Mouse (Mus musculus) erythroblast, embryonic 14.5 days (primary cell): ENCODE data around the gene Olfr709-ps1. TPM values are rescaled to one million over a fixed set of nuclear protein-coding genes. Genes with fewer than 3 reads are reported as not detected.
"Not testable (repeated sequence)": the region's sequence is repeated elsewhere in the genome, so short reads cannot be mapped to it uniquely, and the experiment has no call there.

Experiments
- H3K27me3 ChIP-seq: 2 replicates; pipeline ENCODE4 v1.6.1; 2012; ENCODE audit warnings: inconsistent platforms; ENCODE audit not compliant: control insufficient read depth
- H3K36me3 ChIP-seq: 2 replicates; pipeline ENCODE4 v1.6.1; 2012; ENCODE audit warnings: mild to moderate bottlenecking, inconsistent platforms; ENCODE audit not compliant: control insufficient read depth
- H3K4me1 ChIP-seq: 2 replicates; pipeline ENCODE4 v1.6.1; 2012; ENCODE audit warnings: inconsistent platforms; ENCODE audit not compliant: control insufficient read depth
- H3K4me3 ChIP-seq: replicated peaks from 2 replicates; pipeline ENCODE3; 2012; ENCODE audit warnings: moderate library complexity, mild to moderate bottlenecking, inconsistent platforms
- H3K9me3 ChIP-seq: 2 replicates; pipeline ENCODE4 v1.6.1; 2012; ENCODE audit warnings: low read length, inconsistent platforms, mixed read lengths; ENCODE audit not compliant: control insufficient read depth
- GATA1 ChIP-seq: IDR thresholded peaks from 2 replicates; pipeline ENCODE4 v1.6.1; 2012; ENCODE audit warnings: low read length, inconsistent platforms, mixed read lengths
- TAL1 ChIP-seq: IDR thresholded peaks from 3 replicates; pipeline ENCODE4 v1.6.1; 2012; ENCODE audit warnings: low read length, inconsistent platforms, mixed read lengths
- polyA plus RNA-seq: library from polyadenylated mRNA; stranded (reverse); fragments of >175 nt; gene quantifications from 2 replicates; pipeline ENCODE4 v1.2.3, GENCODE M21; 2012

Olfr709-ps1 gene
- polyA plus RNA-seq = not detected in 2 replicates

DNA sequence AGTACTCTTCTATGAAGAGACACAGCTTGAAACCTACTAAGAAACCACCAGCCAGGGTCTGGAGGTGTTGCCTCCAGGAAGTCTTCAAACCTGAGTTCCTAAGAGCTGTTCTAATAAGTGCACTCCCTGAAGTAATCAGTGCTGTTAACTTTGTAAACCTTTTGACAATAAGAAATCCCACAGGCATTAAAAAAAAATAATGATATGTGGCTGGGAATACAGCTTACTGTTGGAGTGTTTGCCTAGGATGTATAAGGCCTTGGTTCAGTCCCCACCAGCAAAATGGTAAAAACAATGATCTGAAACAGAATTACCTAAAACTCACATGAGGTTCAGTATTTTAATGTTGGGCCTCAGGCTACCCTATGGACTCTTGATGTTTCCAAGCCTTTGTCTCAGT lies at the start of gene Olfr709-ps1:
TSS of gene Olfr709-ps1 (minus strand) at position 101 of the 400 bp plus-strand sequence.
- no peak for TF ChIP-seq TAL1
- TF ChIP-seq GATA1 = no peak
- no peaks in the 10 kb centered on the region for H3K9me3 ChIP-seq
- H3K4me3 ChIP-seq = no peak within 1 kb of the TSS
- no peaks in the 10 kb centered on the region for H3K36me3 ChIP-seq
- H3K4me1 ChIP-seq = no peaks in the 10 kb centered on the region
- no peaks in the 10 kb centered on the region for H3K27me3 ChIP-seq

DNA sequence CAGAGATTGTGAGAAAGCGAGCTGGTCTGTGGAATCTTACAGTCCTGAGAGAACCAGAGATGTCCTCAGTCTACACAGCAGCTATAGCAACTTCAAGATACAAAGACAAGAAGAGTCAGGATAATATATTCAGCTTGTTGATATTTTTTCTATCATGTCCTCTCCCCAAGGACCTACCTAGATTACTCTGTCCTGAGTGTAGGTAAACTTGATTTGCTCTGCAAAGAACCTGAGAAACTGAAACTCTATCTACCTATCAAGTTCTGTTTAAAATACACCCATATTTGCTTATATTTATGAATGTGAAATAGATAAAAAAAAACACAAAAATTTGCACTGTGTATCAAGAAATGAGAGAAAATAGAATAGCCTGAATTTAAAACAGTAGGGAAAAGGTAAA lies 43.3 kb upstream of the Olfr709-ps1 start, which contains the start of gene Olfr711:
TSS of gene Olfr711 (minus strand) at position 101 of the 400 bp plus-strand sequence.
- H3K4me1 ChIP-seq = no peaks in the 10 kb centered on the region
- no peak for TF ChIP-seq TAL1
- no peak for TF ChIP-seq GATA1
- H3K27me3 ChIP-seq = no peaks in the 10 kb centered on the region
- H3K36me3 ChIP-seq = no peaks in the 10 kb centered on the region
- no peak within 1 kb of the TSS for H3K4me3 ChIP-seq
- H3K9me3 ChIP-seq = no peaks in the 10 kb centered on the region

DNA sequence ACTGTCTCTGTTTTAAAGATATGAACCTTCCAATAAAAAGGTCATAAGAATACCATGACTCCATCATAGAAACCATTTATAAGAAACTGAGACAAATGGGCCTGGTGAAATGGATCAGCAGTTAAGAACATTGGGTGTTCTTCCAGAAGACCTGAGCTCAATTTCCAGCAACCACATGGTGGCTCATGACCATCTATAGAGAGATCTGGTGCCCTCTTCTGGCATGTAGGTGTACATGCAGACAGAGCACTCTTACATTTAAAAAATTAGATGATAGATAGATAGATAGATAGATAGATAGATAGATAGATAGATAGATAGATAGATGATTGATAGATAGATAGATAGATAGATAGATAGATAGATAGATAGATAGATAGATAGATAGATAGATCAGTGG lies 35.5 kb upstream of the Olfr709-ps1 start:
- H3K36me3 ChIP-seq, H3K27me3 ChIP-seq, H3K9me3 ChIP-seq, H3K4me3 ChIP-seq, H3K4me1 ChIP-seq: not testable (repeated sequence)

DNA sequence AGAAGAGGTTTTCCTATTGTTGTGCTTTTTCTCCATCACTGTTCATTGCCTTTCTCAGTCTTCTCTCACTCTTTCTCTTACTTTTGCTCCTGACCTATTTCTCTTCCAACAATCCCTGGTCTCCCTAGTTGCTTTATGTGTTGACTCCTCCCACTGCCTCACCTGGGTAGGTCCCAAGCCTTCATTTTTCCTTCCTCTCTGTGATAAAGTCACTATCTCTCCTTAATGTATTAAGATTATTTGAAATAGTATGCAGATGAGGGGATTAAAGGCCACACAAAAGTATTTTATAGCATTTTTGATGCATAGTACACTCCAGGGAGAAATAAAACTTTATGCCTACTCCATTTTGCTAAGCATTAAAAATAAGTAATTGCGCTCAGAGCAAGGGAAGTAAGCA lies 31.8 kb upstream of the Olfr709-ps1 start, which contains the start of gene Olfr6:
TSS of gene Olfr6 (minus strand) at position 101 of the 400 bp plus-strand sequence.
- TF ChIP-seq GATA1 (no peak), TAL1 (no peak)
- Histone ChIP-seq H3K4me1 (no peaks in the 10 kb centered on the region), H3K36me3 (no peaks in the 10 kb centered on the region), H3K9me3 (no peaks in the 10 kb centered on the region), H3K4me3 (no peak within 1 kb of the TSS), H3K27me3 (no peaks in the 10 kb centered on the region)

DNA sequence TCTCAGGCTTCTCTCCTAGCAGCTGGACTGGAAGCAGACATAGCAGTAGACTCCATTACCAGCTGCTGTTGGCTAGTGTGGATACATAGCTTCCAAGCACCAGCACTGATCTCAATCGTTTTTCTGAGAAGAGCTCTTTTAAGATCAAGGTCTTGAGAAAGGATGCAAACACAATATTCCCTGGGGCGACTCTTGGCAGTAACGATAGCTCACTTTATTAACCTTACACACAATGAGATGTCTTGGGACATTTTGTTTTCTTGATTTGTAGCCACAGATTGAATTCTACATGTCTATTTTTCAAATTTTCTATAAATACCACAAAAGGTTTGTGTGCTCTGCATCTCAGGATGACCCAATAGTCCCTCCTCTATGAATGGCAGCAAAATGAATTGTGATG lies 16.2 kb upstream of the Olfr709-ps1 start, which contains the start of gene Olfr710:
TSS of gene Olfr710 (minus strand) at position 101 of the 400 bp plus-strand sequence.
- Histone ChIP-seq H3K36me3 (no peaks in the 10 kb centered on the region), H3K27me3 (no peaks in the 10 kb centered on the region), H3K4me3 (no peak within 1 kb of the TSS), H3K9me3 (no peaks in the 10 kb centered on the region), H3K4me1 (no peaks in the 10 kb centered on the region)
- no peak for TF ChIP-seq TAL1
- no peak for TF ChIP-seq GATA1

DNA sequence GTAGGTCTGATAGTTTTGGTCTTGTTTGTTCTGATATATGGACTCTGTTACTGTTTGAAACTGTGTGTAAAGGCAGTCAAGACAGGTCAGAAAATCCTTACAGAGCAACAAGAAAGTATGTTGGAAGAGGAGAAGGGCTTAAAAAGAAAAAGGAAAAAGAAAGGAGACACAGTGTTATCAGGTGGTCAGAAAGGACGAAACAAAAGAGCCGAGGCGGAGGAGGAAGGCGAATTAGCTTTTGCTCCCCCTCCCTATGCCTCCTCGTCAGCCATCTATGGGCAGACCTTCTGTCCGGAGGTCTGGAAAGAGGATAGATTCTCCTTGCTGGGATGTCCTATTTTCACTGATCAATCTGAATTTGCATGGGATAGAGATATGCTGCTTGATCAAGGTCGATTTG lies 11.1 kb downstream of the Olfr709-ps1 start:
- not testable (repeated sequence) for H3K36me3 ChIP-seq, H3K4me1 ChIP-seq, H3K4me3 ChIP-seq, H3K27me3 ChIP-seq, H3K9me3 ChIP-seq

DNA sequence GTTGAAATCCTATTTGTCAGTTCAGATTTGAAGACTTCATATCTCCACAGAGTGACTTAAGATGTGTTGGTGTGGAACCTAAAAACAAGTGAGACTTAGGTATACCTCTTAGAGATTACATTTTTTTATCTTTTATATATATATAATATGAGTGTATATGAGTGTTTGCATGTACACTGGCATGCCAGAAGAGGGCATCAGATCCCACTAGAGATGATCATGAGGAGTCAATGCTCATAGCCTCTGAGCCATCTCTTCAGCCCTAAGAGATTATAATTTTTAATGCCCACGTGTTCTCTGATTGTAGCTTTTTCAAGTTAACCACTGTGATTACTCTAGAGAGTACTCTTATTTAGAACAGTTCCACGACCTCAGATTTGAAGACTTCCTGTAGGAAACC lies 24.3 kb downstream of the Olfr709-ps1 start, which contains the start of gene Olfr1532-ps1:
TSS of gene Olfr1532-ps1 (plus strand) at position 326 of the 400 bp plus-strand sequence.
- Histone ChIP-seq H3K4me1 (no peaks in the 10 kb centered on the region), H3K36me3 (no peaks in the 10 kb centered on the region), H3K4me3 (no peak within 1 kb of the TSS), H3K27me3 (no peaks in the 10 kb centered on the region), H3K9me3 (no peaks in the 10 kb centered on the region)
- TF ChIP-seq GATA1 = no peak
- TF ChIP-seq TAL1 = no peak

DNA sequence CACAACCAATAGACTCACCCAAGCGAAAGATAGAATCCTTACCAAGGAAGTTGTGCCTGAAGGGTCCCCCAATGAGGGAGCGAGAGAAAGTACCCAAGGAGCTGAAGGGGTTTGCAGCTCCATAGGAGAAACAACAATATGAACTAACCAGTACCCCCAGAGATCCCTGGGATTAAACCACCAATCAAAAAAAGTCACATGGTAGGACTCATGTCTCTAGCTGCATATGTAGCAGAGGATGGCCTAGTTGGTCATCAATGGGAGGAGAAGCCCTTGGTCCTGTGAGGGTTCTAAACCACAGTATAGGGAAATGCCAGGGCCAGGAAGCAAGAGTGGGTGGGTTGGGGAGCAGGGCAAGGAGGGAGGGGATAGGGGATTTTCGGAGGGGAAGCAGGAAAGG lies 30.9 kb downstream of the Olfr709-ps1 start, which contains the start of gene Olfr707:
TSS of gene Olfr707 (minus strand) at position 101 of the 400 bp plus-strand sequence.
- not testable (repeated sequence) for H3K4me1 ChIP-seq, H3K36me3 ChIP-seq, H3K9me3 ChIP-seq, H3K4me3 ChIP-seq, H3K27me3 ChIP-seq

DNA sequence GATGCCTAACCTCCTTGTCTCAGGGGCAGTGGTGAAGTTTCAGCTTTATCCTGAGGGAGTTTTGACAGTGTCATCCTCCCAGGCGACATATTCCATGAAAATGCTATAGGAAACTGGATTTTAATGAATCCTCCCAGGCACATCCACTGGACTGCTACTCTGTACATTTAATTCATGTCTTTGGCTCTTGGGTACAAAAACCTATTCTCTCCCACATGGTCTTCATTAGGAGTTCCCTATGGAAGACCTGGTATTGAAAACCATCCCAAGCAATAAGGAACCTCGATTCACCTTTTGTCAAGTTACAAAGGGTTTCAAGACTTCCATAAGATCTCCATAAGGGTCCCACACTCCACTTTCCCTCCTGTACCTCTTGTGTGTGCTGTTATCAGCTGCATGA lies 44.0 kb downstream of the Olfr709-ps1 start, which contains the start of gene Olfr706:
TSS of gene Olfr706 (minus strand) at position 101 of the 400 bp plus-strand sequence.
- H3K36me3 ChIP-seq = no peaks in the 10 kb centered on the region
- H3K4me1 ChIP-seq = no peaks in the 10 kb centered on the region
- no peaks in the 10 kb centered on the region; the same call in 1 of the 2 replicates for H3K9me3 ChIP-seq
- no peak within 1 kb of the TSS for H3K4me3 ChIP-seq
- TF ChIP-seq GATA1 (no peak), TAL1 (no peak)
- no peaks in the 10 kb centered on the region for H3K27me3 ChIP-seq

DNA sequence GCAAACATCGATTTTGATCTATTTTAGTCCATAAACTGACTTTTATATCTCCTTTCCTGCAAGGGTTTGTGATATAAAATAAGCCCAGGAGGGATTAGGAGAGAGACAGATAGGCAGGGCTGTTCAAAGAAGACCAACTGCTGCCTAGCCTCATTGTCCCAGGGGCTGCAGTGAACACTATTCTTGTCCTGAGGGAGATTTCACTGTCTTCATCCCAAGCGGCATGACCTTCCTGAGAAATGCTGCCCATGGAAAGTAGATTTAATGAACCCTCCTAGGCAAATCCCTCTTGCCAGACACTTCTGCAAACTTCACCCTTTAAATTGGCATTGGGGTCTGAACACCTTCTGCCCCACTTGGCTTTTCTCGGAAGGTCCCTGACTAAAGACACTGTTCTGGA lies 55.2 kb downstream of the Olfr709-ps1 start, which contains the start of gene Olfr705:
TSS of gene Olfr705 (minus strand) at position 101 of the 400 bp plus-strand sequence.
- Histone ChIP-seq H3K4me1 (no peaks in the 10 kb centered on the region), H3K27me3 (no peaks in the 10 kb centered on the region), H3K36me3 (no peaks in the 10 kb centered on the region), H3K4me3 (no peak within 1 kb of the TSS), H3K9me3 (no peaks in the 10 kb centered on the region)
- no peak for TF ChIP-seq TAL1
- no peak for TF ChIP-seq GATA1

Other genes starting within 250 kb of the Olfr709-ps1 start
- gene Olfr694, start 240.4 kb downstream of the Olfr709-ps1 start, polyA plus RNA-seq = not detected in 2 replicates
- not detected in 2 replicates for gene Olfr695, start 215.8 kb downstream of the Olfr709-ps1 start, polyA plus RNA-seq
- not detected in 2 replicates for gene Olfr697, start 189.8 kb downstream of the Olfr709-ps1 start, polyA plus RNA-seq
- not detected in 2 replicates for gene Olfr698, start 176.8 kb downstream of the Olfr709-ps1 start, polyA plus RNA-seq
- not detected in 2 replicates for gene Olfr699, start 139.0 kb downstream of the Olfr709-ps1 start, polyA plus RNA-seq
- gene Olfr700, start 123.4 kb downstream of the Olfr709-ps1 start, polyA plus RNA-seq = not detected in 2 replicates
- 0.01 TPM in 1 of 2 replicates, not detected in the other for gene Olfr701, start 118.1 kb downstream of the Olfr709-ps1 start, polyA plus RNA-seq
- not detected in 2 replicates for gene Olfr702, start 98.3 kb downstream of the Olfr709-ps1 start, polyA plus RNA-seq
- not detected in 2 replicates for gene Olfr703, start 88.9 kb downstream of the Olfr709-ps1 start, polyA plus RNA-seq
- not detected in 2 replicates for gene Olfr704, start 69.0 kb downstream of the Olfr709-ps1 start, polyA plus RNA-seq
- 0.01 TPM in 1 of 2 replicates, not detected in the other for gene Olfr705, start 55.3 kb downstream of the Olfr709-ps1 start, polyA plus RNA-seq
- gene Olfr706, start 44.1 kb downstream of the Olfr709-ps1 start, polyA plus RNA-seq = not detected in 2 replicates
- not detected in 2 replicates for gene Olfr707, start 31.0 kb downstream of the Olfr709-ps1 start, polyA plus RNA-seq
- 0.02 TPM in 1 of 2 replicates, not detected in the other for gene Olfr1532-ps1, start 24.2 kb downstream of the Olfr709-ps1 start, polyA plus RNA-seq
- gene Olfr710, start 16.1 kb upstream of the Olfr709-ps1 start, polyA plus RNA-seq = not detected in 2 replicates
- 0.01 TPM in 1 of 2 replicates, not detected in the other for gene Olfr6, start 31.7 kb upstream of the Olfr709-ps1 start, polyA plus RNA-seq
- gene Olfr711, start 43.2 kb upstream of the Olfr709-ps1 start, polyA plus RNA-seq = 0.02 TPM in 1 of 2 replicates, not detected in the other
- not detected in 2 replicates for gene Olfr2, start 73.9 kb upstream of the Olfr709-ps1 start, polyA plus RNA-seq
- gene Olfr713, start 99.0 kb upstream of the Olfr709-ps1 start, polyA plus RNA-seq = not detected in 2 replicates
- gene Olfr714, start 138.8 kb upstream of the Olfr709-ps1 start, polyA plus RNA-seq = not detected in 2 replicates
- not detected in 2 replicates for gene Olfr17, start 161.0 kb upstream of the Olfr709-ps1 start, polyA plus RNA-seq
- not detected in 2 replicates for gene Olfr715b, start 178.2 kb upstream of the Olfr709-ps1 start, polyA plus RNA-seq
- gene Olfr715, start 198.9 kb upstream of the Olfr709-ps1 start, polyA plus RNA-seq = not detected in 2 replicates
- not detected in 2 replicates for gene Olfr716, start 206.1 kb upstream of the Olfr709-ps1 start, polyA plus RNA-seq
- not detected in 2 replicates for gene Nlrp14, start 234.8 kb upstream of the Olfr709-ps1 start, polyA plus RNA-seq